Mouse (Mus musculus) brown adipose tissue, adult 24 weeks (tissue): Measurements from ENCODE around the gene Akr1b8. TPM values are rescaled to one million over a fixed set of nuclear protein-coding genes. Genes with fewer than 3 reads are reported as not detected.
"Not testable (repeated sequence)": the region's sequence is repeated elsewhere in the genome, so short reads cannot be mapped to it uniquely, and the experiment has no call there.

ENCODE experiments used
- H3K27ac ChIP-seq: fragments of 200-500 bp; replicated peaks from 2 replicates; pipeline ENCODE4 v1.5.1; 2012; ENCODE audit warnings: low read depth, mild to moderate bottlenecking, low read length
- H3K4me1 ChIP-seq: fragments of 200-500 bp; 2 replicates; pipeline ENCODE4 v1.6.1; 2012; ENCODE audit warnings: low read length, mixed read lengths; ENCODE audit not compliant: control insufficient read depth, insufficient read depth, insufficient read length
- H3K4me3 ChIP-seq: fragments of 200-500 bp; 2 replicates; pipeline ENCODE4 v1.5.1; 2012; ENCODE audit warnings: low read depth, mild to moderate bottlenecking, low read length, moderate library complexity; ENCODE audit not compliant: insufficient read depth
- polyA plus RNA-seq: library from polyadenylated mRNA; stranded (reverse); fragments of >200 nt; gene quantifications from 2 replicates; pipeline ENCODE4 v1.2.4, GENCODE M21; 2012; ENCODE audit not compliant: missing spikeins, insufficient read depth, insufficient read length

Gene Akr1b8
- polyA plus RNA-seq, 1 experiment, result 33.7 TPM

DNA sequence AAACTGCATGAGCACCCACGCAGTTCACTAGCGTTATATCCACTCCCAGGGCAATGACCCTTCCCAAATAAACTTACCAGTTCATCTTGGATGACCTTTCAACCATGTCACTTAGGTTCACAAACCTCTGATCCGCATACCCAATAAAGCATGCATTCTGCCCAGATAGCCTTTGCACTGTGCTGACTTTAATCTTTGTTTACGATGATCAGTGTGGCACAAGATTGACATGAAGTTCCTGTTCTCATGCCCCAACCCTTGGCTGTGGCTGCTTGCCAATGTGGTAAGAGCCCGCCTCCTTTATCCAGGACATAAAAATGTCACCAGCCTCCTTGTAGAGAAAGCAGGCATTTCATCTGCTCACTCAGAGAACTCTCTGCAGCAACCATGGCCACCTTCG is 58.1 kb downstream of the Akr1b8 start, which contains the start of gene Akr1b7:
Gene Akr1b7 (plus strand): TSS at position 312 of the 400 bp plus-strand sequence.
- Histone ChIP-seq H3K4me3 (no peak within 1 kb of the TSS), H3K27ac (no peak within 1 kb of the TSS), H3K4me1 (no peaks in the 10 kb centered on the region)

DNA sequence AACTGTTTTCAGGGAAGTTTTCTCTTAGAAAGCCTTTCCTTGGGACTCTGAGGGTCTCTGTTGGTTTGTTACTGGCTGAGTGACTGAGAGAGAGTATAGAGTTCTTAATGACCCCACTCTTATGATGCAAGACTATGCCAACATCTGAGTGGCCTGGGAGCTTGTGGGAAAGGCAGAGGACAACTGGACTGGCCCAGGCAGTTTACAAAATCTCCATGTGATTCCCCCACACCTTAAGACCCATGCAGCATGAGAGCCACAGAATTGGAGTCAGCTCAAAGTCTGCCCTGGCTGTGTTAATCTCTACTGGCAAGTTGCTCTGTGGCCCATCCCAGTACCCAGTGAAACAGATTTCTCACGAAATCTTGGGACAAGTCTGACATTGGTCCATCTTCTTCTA is 58.8 kb downstream of the Akr1b8 start:
- H3K4me1 ChIP-seq, result no peaks in the 10 kb centered on the region

DNA sequence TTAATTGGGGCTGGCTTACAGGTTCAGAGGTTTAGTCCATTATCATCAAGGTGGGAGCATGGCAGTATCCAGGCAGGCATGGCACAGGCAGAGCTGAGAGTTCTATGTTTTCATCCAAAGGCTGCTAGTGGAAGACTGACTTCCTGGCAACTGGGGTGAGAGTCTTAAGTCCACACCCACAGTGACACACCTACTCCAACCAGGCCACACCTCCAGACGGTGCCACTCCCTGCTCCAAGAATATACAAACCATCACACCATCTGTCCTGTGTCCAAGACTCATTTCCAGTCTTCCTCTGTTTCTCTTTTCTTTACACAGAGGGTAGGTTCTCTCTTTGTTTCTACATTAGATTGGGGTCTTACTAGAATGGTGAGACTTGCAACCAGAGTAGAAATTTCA is 59.5 kb downstream of the Akr1b8 start:
- not testable (repeated sequence) for H3K27ac ChIP-seq, H3K4me1 ChIP-seq, H3K4me3 ChIP-seq

More for the DNA sequence above, 58.8 kb downstream of the Akr1b8 start:
- no peak overlapping the region for H3K4me3 ChIP-seq
- no peak overlapping the region for H3K27ac ChIP-seq

DNA sequence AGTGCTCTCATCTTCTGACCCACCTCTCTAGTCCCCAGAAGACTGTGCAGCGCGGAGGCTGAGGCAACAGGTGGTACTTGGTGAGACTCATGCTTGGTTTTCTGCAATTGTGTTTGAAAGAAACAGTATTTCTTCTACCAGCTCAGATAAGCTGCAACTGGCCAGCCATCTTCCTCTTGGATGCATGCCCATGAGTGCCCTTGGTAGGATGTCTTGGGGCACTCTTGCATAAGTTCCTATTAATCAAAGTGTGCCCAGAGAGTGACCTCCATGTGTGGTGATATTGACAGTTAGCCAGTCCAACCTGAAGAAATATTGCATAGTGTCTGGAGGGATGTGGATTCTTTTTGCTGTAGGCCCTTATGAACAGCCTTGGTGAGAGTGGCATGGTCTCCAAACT is 62.6 kb downstream of the Akr1b8 start:
- H3K4me3 ChIP-seq, result no peak overlapping the region
- H3K27ac ChIP-seq, result no peak overlapping the region
- no peaks in the 10 kb centered on the region for H3K4me1 ChIP-seq

Other genes starting within 250 kb of the Akr1b8 start
- gene Slc35b4, start 177.0 kb upstream of the Akr1b8 start, polyA plus RNA-seq, result 6.6 and 13.8 TPM in 2 replicates
- 184 and 185 TPM in 2 replicates for gene Akr1b3, start 36.6 kb upstream of the Akr1b8 start, polyA plus RNA-seq
- gene Akr1b10, start 30.1 kb downstream of the Akr1b8 start, polyA plus RNA-seq, result 112 and 116 TPM in 2 replicates
- not detected in 2 replicates for gene Akr1b7, start 58.2 kb downstream of the Akr1b8 start, polyA plus RNA-seq
- gene Bpgm, start 122.1 kb downstream of the Akr1b8 start, polyA plus RNA-seq, result 21.6 and 30.8 TPM in 2 replicates
- 37.2 and 65.2 TPM in 2 replicates for gene Cald1, start 244.4 kb downstream of the Akr1b8 start, polyA plus RNA-seq